Mouse (Mus musculus) Patski (cell line): Measurements from ENCODE around the gene Adamts14. TPM values are rescaled to one million over a fixed set of nuclear protein-coding genes. Genes with fewer than 3 reads are reported as not detected.

ENCODE experiments used
- ATAC-seq: fragments of 100-300 bp; one replicate; pipeline ENCODE4 v1.8.0; 2021
- CTCF ChIA-PET: fragments of 350-600 bp; sonication (Branson Sonifier 250); formaldehyde crosslinking; loops from one replicate; lab custom pipeline; 2022; ENCODE audit warnings: inconsistent platforms; lab: Charles Lee
- POLR2A ChIA-PET: fragments of 350-600 bp; sonication (Branson Sonifier 250); formaldehyde crosslinking; loops from one replicate; lab custom pipeline; 2022; ENCODE audit warnings: antibody characterized with exemption, inconsistent platforms; lab: Charles Lee
- DNase-seq: peaks from one replicate; pipeline ENCODE4 v3.0.0-alpha.2; 2011; ENCODE audit warnings: low read depth, low spot score
- H3K27me3 ChIP-seq: fragments of 371-371 bp; one replicate; pipeline ENCODE4 v1.5.1; 2021
- CTCF ChIP-seq: fragments of 100-300 bp; IDR thresholded peaks from one replicate; pipeline ENCODE4 v1.5.1; 2021
- in situ Hi-C: fragments of 300-500 bp; cut with MboI; formaldehyde crosslinking; loops from 3 replicates; pipeline ENCODE4 v1.11.1; 2018; ENCODE audit warnings: low pct_unique_long_range_greater_than_20kb, mixed read lengths
- polyA plus RNA-seq: library from polyadenylated mRNA; unstranded; gene quantifications from one replicate; pipeline ENCODE4 v1.2.3, GENCODE M21; 2021

The Adamts14 gene
- polyA plus RNA-seq, result 13.2 TPM

- in situ Hi-C loops, result no loop called here
- no peak for TF ChIP-seq CTCF
- ATAC-seq (no peak), DNase-seq (no peak)
- no peaks in the 10 kb centered on the region for H3K27me3 ChIP-seq
- ChIA-PET POLR2A (interaction anchor here (1.3 kb wide), 1 partner anchor 14 kb away, joined by 3 read pairs; no protein-coding TSS in a partner anchor), CTCF (interaction anchor here (0.8 to 1.7 kb wide), 4 partner anchors 52 to 74 kb away, joined by 3 to 4 read pairs (median 4); no protein-coding TSS in a partner anchor)
Measured at GRCm38 (mm10) chr10:61273081-61273843, at the start of gene Adamts14. TSS of gene Adamts14 (minus strand) at chr10:61273438.

GRCm38 (mm10) chr10:61318527-61318926 is 45.3 kb upstream of the Adamts14 start:
- ChIA-PET POLR2A (no interaction called here), CTCF (no interaction called here)
- no peak for ATAC-seq
- H3K27me3 ChIP-seq, result no peaks in the 10 kb centered on the region
- DNase-seq, result no peak
- in situ Hi-C loops, result no loop called here
- no peak for TF ChIP-seq CTCF

DNA sequence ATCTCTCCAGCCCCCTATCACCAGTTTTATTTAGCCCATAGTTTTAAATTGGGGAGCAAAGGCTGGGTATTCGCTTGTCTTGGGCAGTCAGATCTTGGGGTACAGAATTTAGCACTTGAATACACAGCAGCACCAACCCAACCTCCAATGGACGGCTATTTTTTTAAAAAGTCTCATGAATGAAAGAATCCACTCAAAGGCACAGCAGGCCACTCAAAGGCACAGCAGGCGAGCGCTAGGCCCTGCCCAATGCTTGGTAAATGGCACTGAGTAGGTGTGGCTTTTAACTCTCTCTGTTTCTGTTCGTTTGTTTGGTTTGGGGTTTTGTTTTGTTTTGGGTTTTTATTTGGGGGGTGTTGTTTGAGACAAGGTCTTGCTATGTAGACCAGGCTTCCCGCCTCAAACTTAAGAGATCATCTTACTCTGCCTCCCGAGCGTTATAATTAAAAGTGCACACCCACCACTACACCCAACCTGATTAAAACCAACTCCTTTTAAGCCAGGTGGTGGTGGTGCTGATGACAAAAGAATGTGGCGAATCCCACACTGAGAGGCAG is 42.2 kb upstream of the Adamts14 start:
- no peaks in the 10 kb centered on the region for H3K27me3 ChIP-seq
- no peak for DNase-seq
- POLR2A ChIA-PET, result no interaction called here
- TF ChIP-seq CTCF, result no peak
- CTCF ChIA-PET, result no interaction called here
- in situ Hi-C loops, result no loop called here
- no peak for ATAC-seq

DNA sequence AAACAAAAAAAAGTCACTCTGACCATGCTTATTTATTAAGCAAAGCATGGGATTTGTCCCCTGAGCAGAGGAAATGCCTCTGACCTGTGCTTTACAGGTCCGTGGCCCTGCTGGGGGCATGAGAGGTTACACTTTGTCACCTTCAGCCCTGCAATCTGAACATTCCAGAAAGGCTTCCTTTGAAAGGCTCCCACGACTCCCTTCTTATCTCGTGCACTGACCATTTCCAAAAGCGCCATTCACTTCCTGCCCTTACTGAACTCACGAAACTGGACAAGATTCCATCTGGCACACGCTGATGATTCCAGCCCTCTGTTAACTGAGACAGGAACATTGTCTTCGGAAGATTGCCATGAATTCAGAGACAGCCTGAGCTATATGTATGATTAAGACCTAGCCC is 40.5 kb upstream of the Adamts14 start:
- POLR2A ChIA-PET, result no interaction called here
- no peak for TF ChIP-seq CTCF
- ATAC-seq, result no peak
- in situ Hi-C loops, result no loop called here
- H3K27me3 ChIP-seq, result no peaks in the 10 kb centered on the region
- no peak for DNase-seq
- CTCF ChIA-PET, result no interaction called here

DNA sequence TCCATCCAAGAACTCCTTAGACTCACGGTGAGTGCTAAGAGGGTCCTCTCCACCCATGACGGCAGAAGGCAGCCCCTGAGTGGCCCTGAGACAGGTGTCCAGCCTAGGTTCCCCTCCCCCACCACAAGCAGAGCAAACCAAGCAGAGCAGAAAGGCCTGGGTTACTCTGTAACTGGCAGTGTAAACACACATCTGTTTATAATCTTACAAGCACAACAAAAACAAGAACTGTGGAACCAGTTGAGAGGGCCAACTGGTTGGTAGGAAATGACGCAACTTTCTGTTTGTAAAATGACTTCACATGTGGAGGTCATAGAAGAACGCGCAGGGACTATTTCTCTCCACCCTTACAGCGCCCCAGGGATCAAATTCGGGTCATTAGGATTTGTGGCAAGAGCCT is 39.5 kb upstream of the Adamts14 start:
- no peak for DNase-seq
- in situ Hi-C loops, result no loop called here

DNA sequence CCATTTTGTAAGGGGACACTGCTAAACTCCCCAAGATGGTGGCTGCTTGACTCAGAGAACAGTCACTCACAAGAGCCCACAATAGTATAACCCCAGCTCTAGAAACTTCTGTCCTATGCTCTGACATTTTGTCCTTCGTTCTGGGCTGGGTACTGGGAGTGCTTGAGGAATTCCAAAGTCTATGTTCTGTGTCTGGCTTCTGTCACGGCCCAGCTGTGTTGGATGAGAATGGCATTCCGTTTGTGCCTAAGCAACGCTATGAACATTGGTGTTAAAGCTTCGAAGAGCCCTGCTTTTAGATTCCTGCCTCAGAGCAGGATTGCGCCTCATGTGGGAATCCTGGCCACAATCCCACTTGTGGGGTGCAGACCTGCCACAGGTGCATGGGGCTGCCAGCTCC is 38.9 kb upstream of the Adamts14 start:
- ATAC-seq, result no peak
- in situ Hi-C loops, result no loop called here
- ChIA-PET CTCF (interaction anchor here (1.4 kb wide), 1 partner anchor 10 kb away, joined by 3 read pairs; no protein-coding TSS in a partner anchor), POLR2A (no interaction called here)
- no peak for TF ChIP-seq CTCF
- no peak for DNase-seq
- H3K27me3 ChIP-seq, result no peaks in the 10 kb centered on the region

More for the DNA sequence above, 39.5 kb upstream of the Adamts14 start:
- CTCF ChIA-PET, result no interaction called here
- TF ChIP-seq CTCF, result no peak
- H3K27me3 ChIP-seq, result no peaks in the 10 kb centered on the region
- no peak for ATAC-seq
- POLR2A ChIA-PET, result no interaction called here

DNA sequence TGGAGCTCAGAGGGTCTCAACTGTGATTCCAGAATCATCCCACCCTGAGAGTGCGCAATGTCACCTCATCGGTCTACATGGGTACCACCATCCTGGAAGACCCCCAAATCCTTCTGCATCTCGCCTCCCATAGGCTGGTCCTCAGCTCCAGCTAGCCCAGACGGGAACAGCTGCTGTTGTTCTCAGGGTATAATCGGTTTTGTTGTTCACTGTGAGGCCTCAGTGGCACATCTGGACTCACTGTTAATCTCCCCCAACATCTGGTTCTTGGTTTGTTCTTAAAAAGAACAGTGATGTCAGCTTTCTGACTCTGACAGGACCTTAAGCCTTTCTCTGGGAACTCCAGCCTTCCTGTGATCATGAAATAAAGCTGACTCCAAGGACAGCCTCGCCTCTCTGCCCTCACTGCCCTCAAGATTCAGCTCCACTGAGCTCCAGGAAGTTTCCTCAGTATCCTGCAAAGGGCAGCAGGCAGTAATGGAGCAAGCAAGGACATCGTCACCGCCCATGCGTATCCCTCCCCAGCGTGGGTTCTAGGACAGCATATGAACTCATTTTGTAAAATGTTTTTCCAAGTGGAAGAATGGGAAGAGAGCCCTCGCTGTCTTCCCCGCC is 35.6 kb upstream of the Adamts14 start:
- H3K27me3 ChIP-seq, result no peaks in the 10 kb centered on the region
- CTCF ChIA-PET, result interaction anchor here (1.0 kb wide), 1 partner anchor 94 kb away, joined by 3 read pairs; no protein-coding TSS in a partner anchor
- POLR2A ChIA-PET, result no interaction called here
- in situ Hi-C loops, result no loop called here
- TF ChIP-seq CTCF, result no peak
- ATAC-seq (no peak), DNase-seq (no peak)

DNA sequence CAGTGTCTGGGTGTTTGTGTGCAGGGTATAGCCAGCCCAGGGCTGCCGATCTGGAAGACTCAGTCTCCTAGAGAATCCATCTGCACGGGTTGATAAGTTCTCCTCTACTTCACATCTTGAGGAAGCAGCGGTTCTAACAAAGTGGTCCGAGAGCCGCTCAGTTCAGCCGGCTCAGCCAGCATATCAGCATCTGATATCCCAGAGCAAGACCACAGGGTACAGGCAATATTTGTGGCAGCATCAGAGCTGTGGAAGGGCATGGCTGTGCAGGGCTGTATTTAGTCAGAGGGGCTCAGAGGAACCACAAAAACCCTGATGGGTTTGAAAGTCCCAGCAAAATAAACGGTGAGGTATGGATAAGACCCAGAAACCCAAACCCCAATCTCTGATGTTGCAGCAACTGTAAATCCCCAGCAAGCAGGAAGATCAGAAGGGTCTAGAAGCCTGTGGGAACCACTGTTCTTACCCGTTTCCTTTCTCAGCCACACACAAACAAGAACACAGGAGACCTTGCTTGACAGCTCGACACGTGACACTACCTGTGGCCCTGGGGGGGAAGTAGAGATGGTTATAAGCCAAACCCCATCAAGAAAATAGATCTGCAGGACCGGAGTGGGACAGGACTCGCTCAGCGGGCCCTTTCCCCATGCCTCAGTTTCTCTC is 32.8 kb upstream of the Adamts14 start:
- ATAC-seq, result no peak
- TF ChIP-seq CTCF, result no peak

GRCm38 (mm10) chr10:61304046-61304445 is 30.8 kb upstream of the Adamts14 start:
- ChIA-PET CTCF (no interaction called here), POLR2A (interaction anchor here (0.7 kb wide), 1 partner anchor 388 kb away, joined by 3 read pairs; no protein-coding TSS in a partner anchor)
- no peak for TF ChIP-seq CTCF
- DNase-seq (no peak), ATAC-seq (no peak)
- in situ Hi-C loops, result no loop called here
- H3K27me3 ChIP-seq, result no peaks in the 10 kb centered on the region

More for the DNA sequence above, 32.8 kb upstream of the Adamts14 start:
- POLR2A ChIA-PET, result interaction anchor here (0.7 kb wide), 1 partner anchor 21 kb away, joined by 5 read pairs; no protein-coding TSS in a partner anchor
- DNase-seq, result no peak
- CTCF ChIA-PET, result interaction anchor here (1.2 kb wide), 1 partner anchor 10 kb away, joined by 4 read pairs; no protein-coding TSS in a partner anchor
- H3K27me3 ChIP-seq, result no peaks in the 10 kb centered on the region
- in situ Hi-C loops, result no loop called here

DNA sequence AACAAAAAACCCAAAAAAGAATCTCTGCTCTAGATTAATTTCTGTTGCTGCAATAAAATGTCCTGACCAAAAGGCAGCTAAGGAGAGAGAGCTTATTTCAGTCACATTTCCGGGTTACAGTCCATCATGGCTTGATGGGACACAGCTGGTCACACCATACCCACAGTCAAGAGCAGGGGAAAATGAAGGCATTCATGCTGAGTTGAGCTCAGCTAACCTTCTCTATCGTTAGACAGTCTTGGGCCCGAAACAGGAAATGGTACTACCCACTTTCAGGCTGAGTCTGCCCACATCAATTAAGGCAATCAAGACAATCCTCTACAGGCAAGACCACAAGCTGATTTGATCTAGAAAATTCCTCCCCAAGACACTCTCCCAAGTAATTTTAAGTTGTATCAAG is 27.8 kb upstream of the Adamts14 start:
- CTCF ChIA-PET, result interaction anchor here (2.3 kb wide), 1 partner anchor 16 kb away, joined by 5 read pairs; no protein-coding TSS in a partner anchor
- in situ Hi-C loops, result no loop called here
- TF ChIP-seq CTCF, result no peak
- ATAC-seq, result no peak
- DNase-seq, result no peak
- H3K27me3 ChIP-seq, result no peaks in the 10 kb centered on the region
- POLR2A ChIA-PET, result no interaction called here
